Mouse (Mus musculus) E14TG2a.4 (cell line): ENCODE results near the gene Atic.

Source experiments
- CTCF ChIP-seq: conservative IDR thresholded peaks from 2 replicates; pipeline ENCODE4 v1.5.1; 2014; ENCODE audit warnings: low read length
- NANOG ChIP-seq: IDR thresholded peaks from 2 replicates; pipeline ENCODE4 v1.6.1; 2014; ENCODE audit warnings: borderline replicate concordance, low read length, mixed read lengths
- POU5F1 ChIP-seq: IDR thresholded peaks from 2 replicates; pipeline ENCODE4 v1.6.1; 2014; ENCODE audit warnings: low read length, borderline replicate concordance

DNA sequence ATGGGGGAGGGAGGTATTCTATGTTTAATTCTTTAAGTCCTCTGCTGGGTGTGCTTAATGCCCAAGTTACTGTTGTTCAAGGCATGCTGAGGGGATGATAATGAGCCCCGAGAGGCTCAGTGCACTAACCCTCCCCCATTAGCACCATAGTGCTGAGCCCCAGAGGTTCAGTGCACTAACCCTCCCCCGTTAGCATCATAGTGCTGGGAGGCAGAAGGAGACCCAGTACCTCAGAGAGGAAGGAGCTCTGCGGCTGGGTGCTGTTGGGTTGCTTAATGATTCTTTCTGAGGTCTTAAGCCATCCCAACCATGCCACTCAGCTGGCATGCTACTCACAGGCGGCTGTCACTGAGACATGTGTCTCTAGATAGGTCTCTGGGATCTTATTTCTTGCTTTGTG, 13.2 kb downstream of the Atic start:
- TF ChIP-seq CTCF (no peak), POU5F1 (no peak), NANOG (no peak)
